Mouse (Mus musculus): ENCODE measurements around the gene Il9r. TPM values are rescaled to one million over a fixed set of nuclear protein-coding genes. Genes with fewer than 3 reads are reported as not detected.

Gene Il9r
- total and polyA plus RNA-seq, 3 experiments: 20.0 to 52.1 (median 47.5) TPM

- in situ Hi-C loops (cut with MboI; ENCODE audit: low pct_ligation_motif_present, low pct_unique_long_range_greater_than_20kb, low sequenced_read_pairs): no loop called here
- DNase-seq (ENCODE audit: extremely low read depth): peak; percentile 82
- peaks cover 3 to 36% of the 10 kb centered on the region in 2 experiments for H3K36me3 ChIP-seq (replicated peaks in 1 of 2; ENCODE audit: control insufficient read depth in 1 of 2, insufficient read depth in 1 of 2, low read length in 1 of 2)
- peaks cover 16 to 63% of the 10 kb centered on the region in 2 experiments for H3K4me1 ChIP-seq (ENCODE audit: control insufficient read depth in 1 of 2, insufficient read depth in 2 of 2)
- no peak overlapping the region for H3K9ac ChIP-seq (ENCODE audit: insufficient read depth, low read depth)
- dilution Hi-C loops (cut with MboI; ENCODE audit: extremely low pct_ligation_motif_present, extremely low pct_unique_long_range_greater_than_20kb, low sequenced_read_pairs): no loop called here
- no peaks in the 10 kb centered on the region for H3K27me3 ChIP-seq (replicated peaks)
- H3K4me2 ChIP-seq (ENCODE audit: insufficient read depth, low read depth, poor library complexity, severe bottlenecking): no peak overlapping the region
- H3K9me3 ChIP-seq (replicated peaks; ENCODE audit: low read length): no peaks in the 10 kb centered on the region
- TF ChIP-seq MXI1 (IDR thresholded peaks at IDR 0.05; ENCODE audit: low read depth, low read length): peak; percentile 0; the same call in 1 of the 2 replicates
- TF ChIP-seq TBP (conservative IDR thresholded peaks at IDR 0.05; ENCODE audit: low read depth, low read length): 0 out of 2 replicates have a peak, but pooled peaks have one; percentile 15
- no peak for TF ChIP-seq MAZ (IDR thresholded peaks at IDR 0.05; ENCODE audit: low read depth, low read length)
- no peaks in the 10 kb centered on the region for H3K79me2 ChIP-seq (replicated peaks; ENCODE audit: control insufficient read depth, extremely low read depth, insufficient read depth, poor library complexity, severe bottlenecking)
- H3K27ac ChIP-seq (ENCODE audit: insufficient read depth, low read depth): peak overlapping the region; percentile 56
- H3K4me3 ChIP-seq (replicated peaks in 1 of 3; ENCODE audit: low read depth in 2 of 3, low read length in 2 of 3, poor library complexity in 1 of 3): peak overlapping the region in 2 of 3 experiments; percentile 1 to 57
Observed at GRCm38 (mm10) chr11:32196727-32197126, 3.4 kb downstream of the Il9r start.

- Histone ChIP-seq H3K79me2 (replicated peaks; ENCODE audit: control insufficient read depth, extremely low read depth, insufficient read depth, poor library complexity, severe bottlenecking) (no peaks in the 10 kb centered on the region), H3K4me1 (ENCODE audit: control insufficient read depth in 1 of 2, insufficient read depth in 2 of 2) (peaks cover 16 to 57% of the 10 kb centered on the region in 2 experiments), H3K9me3 (replicated peaks; ENCODE audit: low read length) (no peaks in the 10 kb centered on the region), H3K27ac (ENCODE audit: insufficient read depth, low read depth) (peak overlapping the region; percentile 56), H3K9ac (ENCODE audit: insufficient read depth, low read depth) (no peak overlapping the region), H3K36me3 (replicated peaks in 1 of 2; ENCODE audit: control insufficient read depth in 1 of 2, insufficient read depth in 1 of 2, low read length in 1 of 2) (peaks cover 3 to 43% of the 10 kb centered on the region in 2 experiments), H3K4me2 (ENCODE audit: insufficient read depth, low read depth, poor library complexity, severe bottlenecking) (no peak overlapping the region), H3K4me3 (replicated peaks in 1 of 3; ENCODE audit: low read depth in 2 of 3, low read length in 2 of 3, poor library complexity in 1 of 3) (peak overlapping the region in 2 of 3 experiments; percentile 1 to 57), H3K27me3 (replicated peaks) (no peaks in the 10 kb centered on the region)
- peak; percentile 78 for DNase-seq (ENCODE audit: extremely low read depth)
- dilution Hi-C loops (cut with MboI; ENCODE audit: extremely low pct_ligation_motif_present, extremely low pct_unique_long_range_greater_than_20kb, low sequenced_read_pairs) (no loop called here), in situ Hi-C loops (cut with MboI; ENCODE audit: low pct_ligation_motif_present, low pct_unique_long_range_greater_than_20kb, low sequenced_read_pairs) (no loop called here)
- TF ChIP-seq ELF1 (IDR thresholded peaks at IDR 0.05; ENCODE audit: low read depth, low read length) (peak; percentile 28; the same call in 1 of the 2 replicates), ETS1 (conservative IDR thresholded peaks at IDR 0.05; ENCODE audit: low read depth, low read length) (peak; percentile 16; the same call in 1 of the 2 replicates), MAFK (IDR thresholded peaks at IDR 0.05; ENCODE audit: insufficient replicate concordance, low read length) (no peak), NRF1 (IDR thresholded peaks at IDR 0.05; ENCODE audit: low read depth, low read length) (no peak), BHLHE40 (IDR thresholded peaks at IDR 0.05; ENCODE audit: low read depth, low read length) (no peak), JUND (conservative IDR thresholded peaks at IDR 0.05; ENCODE audit: low read depth, low read length) (no peak), HCFC1 (IDR thresholded peaks at IDR 0.05; ENCODE audit: low read depth, low read length) (no peak), TCF12 (IDR thresholded peaks at IDR 0.05; ENCODE audit: low read depth, low read length) (no peak; the same call in 1 of the 2 replicates), GABPA (IDR thresholded peaks at IDR 0.05; ENCODE audit: insufficient replicate concordance, low read depth, low read length) (no peak), E2F4 (IDR thresholded peaks at IDR 0.05; ENCODE audit: insufficient replicate concordance, low read depth, low read length) (no peak), USF1 (IDR thresholded peaks at IDR 0.05; ENCODE audit: low read depth, low read length) (no peak), RAD21 (IDR thresholded peaks at IDR 0.05; ENCODE audit: low read depth, low read length) (no peak), MYC (IDR thresholded peaks at IDR 0.05; ENCODE audit: low read depth, low read length) (peak; percentile 60; the same call in 1 of the 2 replicates), ZMIZ1 (IDR thresholded peaks at IDR 0.05; ENCODE audit: low read depth, low read length) (no peak), JUN (IDR thresholded peaks at IDR 0.05; ENCODE audit: insufficient read depth, low read depth, low read length) (no peak), ZNF384 (IDR thresholded peaks at IDR 0.05; ENCODE audit: low read depth, low read length) (no peak), SIN3A (IDR thresholded peaks at IDR 0.05; ENCODE audit: low read length) (no peak), KAT2A (IDR thresholded peaks at IDR 0.05; ENCODE audit: insufficient replicate concordance, low read length) (no peak), NELFE (IDR thresholded peaks at IDR 0.05; ENCODE audit: low read depth, low read length) (peak; percentile 17; the same call in 1 of the 2 replicates), CTCF (conservative IDR thresholded peaks at IDR 0.05 in 1 of 2, IDR thresholded peaks at IDR 0.05 in 1 of 2; ENCODE audit: low read depth in 2 of 2, low read length in 2 of 2) (no peak), USF2 (conservative IDR thresholded peaks at IDR 0.05; ENCODE audit: low read depth, low read length) (no peak), MAZ (IDR thresholded peaks at IDR 0.05; ENCODE audit: low read depth, low read length) (no peak), POLR2AphosphoS2 (IDR thresholded peaks at IDR 0.05; ENCODE audit: low read depth, low read length) (no peak), IRF4 (IDR thresholded peaks at IDR 0.05; ENCODE audit: low read depth, low read length) (no peak), MXI1 (IDR thresholded peaks at IDR 0.05; ENCODE audit: low read depth, low read length) (no peak; the same call in 1 of the 2 replicates), SMC3 (IDR thresholded peaks at IDR 0.05; ENCODE audit: low read depth, low read length) (no peak), POLR2A (IDR thresholded peaks at IDR 0.05; ENCODE audit: low read depth, low read length) (no peak), CHD2 (IDR thresholded peaks at IDR 0.05; ENCODE audit: low read length) (no peak), CHD1 (IDR thresholded peaks at IDR 0.05; ENCODE audit: low read depth, low read length) (no peak), ZKSCAN1 (IDR thresholded peaks at IDR 0.05; ENCODE audit: borderline replicate concordance, low read depth, low read length) (no peak), PAX5 (IDR thresholded peaks at IDR 0.05; ENCODE audit: low read length) (no peak)
Observed at GRCm38 (mm10) chr11:32195867-32196540, 4.1 kb downstream of the Il9r start.
